17 mouse cellular contexts compared by ENCODE assay signal in genomic region chr10:43081316-43081715, GRCm38 (mm10).
DNase-seq lines count a peak whose midpoint lies in the region; ATAC-seq and TF ChIP-seq lines count a peak whose summit lies in the region.
"Had no signal": no experiment of that assay in that cellular context is flagged by ENCODE, and none has a peak within 500 bp of the region (broad histone marks: within the 10 kb centered on the region; RNA-seq: fewer than 3 reads in every experiment).

No protein-coding gene starts in this region.

- DNase-seq in cerebellum, adult 2 months = peak; percentile 36 to 41
- peak; percentile 21 to 29 for DNase-seq in heart, postnatal 10 days
- no peak for DNase-seq in heart, adult 9 months (ENCODE audit: low spot score in 2 of 2)
- DNase-seq in 416B (ENCODE audit: low read depth) = peak; percentile 11
- peak; percentile 53 for DNase-seq in adrenal gland, postnatal 25 days
- DNase-seq in embryo, embryonic 9.5 days (ENCODE audit: extremely low spot score) = no peak
- DNase-seq: B cell, adult 2 months; lung, postnatal 10 days; retina, postnatal 1 day; thymus, adult 2 months had no signal

- intact Hi-C loops in heart, postnatal 10 days (cut with DNase I) = no loop called here

- ATAC-seq in cerebellum, adult (ENCODE audit: insufficient number of reproducible peaks, low FRiP score, low TSS enrichment) = no peak
- no peak for ATAC-seq in monocyte, adult 5-6 weeks (replicated peaks; ENCODE audit: insufficient number of reproducible peaks, low FRiP score, low TSS enrichment, poor library complexity, severe bottlenecking)
- ATAC-seq: activated CD4-positive, CD25-positive, alpha-beta regulatory T cell, adult 4 months; intestine, postnatal 0 days had no signal

- 26% methylated on average over 3 of the region's 3 CpGs for WGBS in cerebellum, adult 2 months

- TF ChIP-seq POLR2A in cerebellum, adult 2 months (IDR thresholded peaks at IDR 0.05; ENCODE audit: borderline replicate concordance, insufficient read depth, low read length) = no peak

- H3K4me1 ChIP-seq in cerebellum, adult 2 months (ENCODE audit: control insufficient read depth, insufficient read depth, low read length) = peaks cover 7% of the 10 kb centered on the region

- no peak for TF ChIP-seq CTCF in cerebellum, adult 2 months (IDR thresholded peaks at IDR 0.05; ENCODE audit: borderline replicate concordance, insufficient read depth, low read depth, low read length)

- H3K27ac ChIP-seq in cerebellum, adult 2 months (ENCODE audit: insufficient read depth, low read length) = no peak overlapping the region
- H3K27ac ChIP-seq: hindbrain, embryonic 12.5 days; midbrain, embryonic 12.5 days; neural tube, embryonic 12.5 days had no signal

- H3K27me3 ChIP-seq in cerebellum, adult 2 months (ENCODE audit: control insufficient read depth, insufficient read depth, low read length) = no peaks in the 10 kb centered on the region
- H3K27me3 ChIP-seq: hindbrain, embryonic 12.5 days; midbrain, embryonic 12.5 days; neural tube, embryonic 12.5 days had no signal

- H3K4me3 ChIP-seq in cerebellum, adult 2 months (replicated peaks; ENCODE audit: insufficient read depth, low read depth, low read length) = no peak overlapping the region
- H3K4me3 ChIP-seq: hindbrain, embryonic 12.5 days; midbrain, embryonic 12.5 days; neural tube, embryonic 12.5 days had no signal

Comparison
In these comparisons a context has a peak if more than half of its experiments do, and no peak if none do; other contexts are left out.
1. DNase-seq: peak in cerebellum, adult 2 months (2 of 2), heart, postnatal 10 days (2 of 2), 416B (single experiment) and adrenal gland, postnatal 25 days (single experiment); none in heart, adult 9 months (0 of 2) and embryo, embryonic 9.5 days (single experiment).